Comparison of ENCODE assay signal across 8 mouse cellular contexts in genomic region chr2:35627298-35627898, GRCm38 (mm10).
DNase-seq lines count a peak whose midpoint lies in the region; ATAC-seq and TF ChIP-seq lines count a peak whose summit lies in the region.

No protein-coding gene starts in this region.

- peak overlapping the region; percentile 45; the same call in 1 of the 2 replicates for H3K9ac ChIP-seq in kidney, embryonic 16.5 days (replicated peaks; ENCODE audit: low read length)
- no peak overlapping the region for H3K9ac ChIP-seq in embryonic facial prominence, embryonic 14.5 days (ENCODE audit: low read depth, low read length)
- no peak overlapping the region for H3K9ac ChIP-seq in forebrain, postnatal 0 days
- H3K9ac ChIP-seq in intestine, postnatal 0 days (ENCODE audit: low read depth, low read length), result no peak overlapping the region

- TF ChIP-seq CTCF in forebrain, postnatal 0 days (IDR thresholded peaks at IDR 0.05; ENCODE audit: low read depth), result no peak
- TF ChIP-seq CTCF in intestine, postnatal 0 days (IDR thresholded peaks at IDR 0.05; ENCODE audit: low read depth), result no peak

- no peak overlapping the region for H3K4me3 ChIP-seq in kidney, embryonic 16.5 days (ENCODE audit: low read length)
- H3K4me3 ChIP-seq in embryonic facial prominence, embryonic 14.5 days (ENCODE audit: low read depth, low read length), result no peak overlapping the region
- no peak overlapping the region for H3K4me3 ChIP-seq in forebrain, postnatal 0 days (ENCODE audit: low read depth, low read length)
- no peak overlapping the region for H3K4me3 ChIP-seq in intestine, postnatal 0 days (ENCODE audit: low read depth, low read length)

- WGBS in kidney, embryonic 16.5 days, result 27% methylated on average over 11 of the region's 11 CpGs
- 42% methylated on average over 11 of the region's 11 CpGs for WGBS in embryonic facial prominence, embryonic 14.5 days
- 47% methylated on average over 11 of the region's 11 CpGs for WGBS in forebrain, postnatal 0 days
- WGBS in intestine, postnatal 0 days, result 45% methylated on average over 11 of the region's 11 CpGs

- H3K27me3 ChIP-seq in kidney, embryonic 16.5 days (ENCODE audit: insufficient read depth, low read length), result no peaks in the 10 kb centered on the region
- no peaks in the 10 kb centered on the region for H3K27me3 ChIP-seq in embryonic facial prominence, embryonic 14.5 days (replicated peaks; ENCODE audit: control insufficient read depth, insufficient read depth, low read length)
- H3K27me3 ChIP-seq in forebrain, postnatal 0 days (ENCODE audit: insufficient read depth, low read length), result no peaks in the 10 kb centered on the region
- H3K27me3 ChIP-seq in intestine, postnatal 0 days (replicated peaks; ENCODE audit: control insufficient read depth, insufficient read depth, low read length), result no peaks in the 10 kb centered on the region

- no peak for ATAC-seq in kidney, embryonic 16.5 days (ENCODE audit: low FRiP score, low TSS enrichment)
- ATAC-seq in embryonic facial prominence, embryonic 14.5 days (ENCODE audit: low read depth), result no peak
- peak; percentile 13; the same call in 1 of the 2 replicates for ATAC-seq in forebrain, postnatal 0 days
- ATAC-seq in intestine, postnatal 0 days, result no peak

- H3K9me3 ChIP-seq in kidney, embryonic 16.5 days (ENCODE audit: low read length), result no peaks in the 10 kb centered on the region
- no peaks in the 10 kb centered on the region for H3K9me3 ChIP-seq in embryonic facial prominence, embryonic 14.5 days (ENCODE audit: control insufficient read depth, low read length)
- no peaks in the 10 kb centered on the region for H3K9me3 ChIP-seq in forebrain, postnatal 0 days (ENCODE audit: low read length)
- no peaks in the 10 kb centered on the region for H3K9me3 ChIP-seq in intestine, postnatal 0 days (ENCODE audit: control insufficient read depth)

- peaks cover 56% of the 10 kb centered on the region for H3K4me1 ChIP-seq in kidney, embryonic 16.5 days (ENCODE audit: insufficient read depth, low read length)
- peaks cover 36% of the 10 kb centered on the region for H3K4me1 ChIP-seq in embryonic facial prominence, embryonic 14.5 days (ENCODE audit: control insufficient read depth, insufficient read depth, low read length)
- H3K4me1 ChIP-seq in forebrain, postnatal 0 days (ENCODE audit: insufficient read depth), result peaks cover 12% of the 10 kb centered on the region; the same call in 1 of the 2 replicates
- peaks cover 8% of the 10 kb centered on the region; the same call in 1 of the 2 replicates for H3K4me1 ChIP-seq in intestine, postnatal 0 days (replicated peaks; ENCODE audit: control insufficient read depth, insufficient read depth, low read length)

- peaks cover 6% of the 10 kb centered on the region; the same call in 1 of the 2 replicates for H3K36me3 ChIP-seq in kidney, embryonic 16.5 days (ENCODE audit: insufficient read depth, low read length)
- H3K36me3 ChIP-seq in embryonic facial prominence, embryonic 14.5 days (ENCODE audit: control insufficient read depth, insufficient read depth, low read length), result no peaks in the 10 kb centered on the region
- H3K36me3 ChIP-seq in forebrain, postnatal 0 days (ENCODE audit: insufficient read depth), result no peaks in the 10 kb centered on the region
- H3K36me3 ChIP-seq in intestine, postnatal 0 days (ENCODE audit: control insufficient read depth, insufficient read depth), result no peaks in the 10 kb centered on the region; the same call in 1 of the 2 replicates

- 0 out of 2 replicates have a peak overlapping the region, but pooled peaks have one; percentile 2 for H3K4me2 ChIP-seq in kidney, embryonic 16.5 days (replicated peaks; ENCODE audit: low read depth, low read length)
- H3K4me2 ChIP-seq in embryonic facial prominence, embryonic 14.5 days (ENCODE audit: low read depth, low read length), result peak overlapping the region; percentile 9; the same call in 1 of the 2 replicates
- no peak overlapping the region for H3K4me2 ChIP-seq in forebrain, postnatal 0 days (ENCODE audit: low read depth)
- 0 out of 2 replicates have a peak overlapping the region, but pooled peaks have one; percentile 3 for H3K4me2 ChIP-seq in intestine, postnatal 0 days (replicated peaks; ENCODE audit: low read depth)

- DNase-seq in kidney, postnatal 4 days, result no peak
- DNase-seq in embryonic facial prominence, embryonic 14.5 days (ENCODE audit: low spot score), result no peak
- no peak for DNase-seq in forebrain, postnatal 0 days
- DNase-seq in spleen, postnatal 14 days (ENCODE audit: low spot score in 2 of 2), result no peak
- DNase-seq in urinary bladder, adult 2 months (ENCODE audit: low spot score), result no peak
- no peak for DNase-seq in spleen, postnatal 10 days (ENCODE audit: low spot score in 2 of 2)

- peak overlapping the region; percentile 69 for H3K27ac ChIP-seq in kidney, embryonic 16.5 days (ENCODE audit: low read length)
- no peak overlapping the region; the same call in 1 of the 2 replicates for H3K27ac ChIP-seq in embryonic facial prominence, embryonic 14.5 days (replicated peaks; ENCODE audit: low read depth, low read length)
- peak overlapping the region; percentile 29; the same call in 1 of the 2 replicates for H3K27ac ChIP-seq in forebrain, postnatal 0 days (ENCODE audit: low read depth, low read length)
- no peak overlapping the region for H3K27ac ChIP-seq in intestine, postnatal 0 days (ENCODE audit: low read depth, low read length)

Comparison
In these comparisons a context has a peak if more than half of its experiments do, and no peak if none do; other contexts are left out.
1. H3K27ac ChIP-seq: peak in kidney, embryonic 16.5 days (single experiment) and forebrain, postnatal 0 days (single experiment); none in embryonic facial prominence, embryonic 14.5 days (single experiment) and intestine, postnatal 0 days (single experiment).